Mouse (Mus musculus) frontal cortex, adult 2 months (tissue): ENCODE measurements around the gene Olfr508. TPM values are rescaled to one million over a fixed set of nuclear protein-coding genes. Genes with fewer than 3 reads are reported as not detected.
"Not testable (repeated sequence)": the region's sequence is repeated elsewhere in the genome, so short reads cannot be mapped to it uniquely, and the experiment has no call there.

Experiments
- DNase-seq, 2 experiments: peaks; one replicate each; pipeline ENCODE4 v3.0.0; 2022; ENCODE audit warnings: low spot score in 1 of 2; ENCODE audit errors: extremely low spot score in 1 of 2
- polyA plus RNA-seq: library from polyadenylated mRNA; depleted of rRNA; stranded (reverse); fragments of >200 nt; gene quantifications from 2 replicates; pipeline ENCODE4 v1.2.3, GENCODE M21; 2012; rRNA removed

Gene Olfr508
- polyA plus RNA-seq = not detected in 2 replicates

- DNase-seq = no peak
These were observed at the start of gene Olfr508 for GRCm38 (mm10) chr7:108629694-108630093. TSS of gene Olfr508 (plus strand) at chr7:108629994.

GRCm38 (mm10) chr7:108589797-108590196, 40.0 kb upstream of the Olfr508 start:
- no peak for DNase-seq

- DNase-seq = not testable (repeated sequence)
These were observed 27.9 kb upstream of the Olfr508 start for GRCm38 (mm10) chr7:108601916-108602315.

GRCm38 (mm10) chr7:108610487-108610886, 19.3 kb upstream of the Olfr508 start, which contains the start of gene Olfr506:
TSS of gene Olfr506 (plus strand) at chr7:108610787.
- no peak for DNase-seq

- DNase-seq = no peak
These were observed 15.7 kb upstream of the Olfr508 start for GRCm38 (mm10) chr7:108614110-108614509.

- not testable (repeated sequence) for DNase-seq
These were observed 13.0 kb upstream of the Olfr508 start for GRCm38 (mm10) chr7:108616781-108617180.

- no peak for DNase-seq
These were observed 8.3 kb upstream of the Olfr508 start, which contains the start of gene Olfr507 for GRCm38 (mm10) chr7:108621514-108621913. TSS of gene Olfr507 (plus strand) at chr7:108621814.

- DNase-seq = no peak
These were observed 22.0 kb downstream of the Olfr508 start, which contains the start of gene Olfr509 for GRCm38 (mm10) chr7:108651806-108652205. TSS of gene Olfr509 (minus strand) at chr7:108651906.

GRCm38 (mm10) chr7:108662419-108662818, 32.6 kb downstream of the Olfr508 start:
- DNase-seq = no peak

- no peak for DNase-seq
These were observed 36.3 kb downstream of the Olfr508 start, which contains the start of gene Olfr510 for GRCm38 (mm10) chr7:108666118-108666517. TSS of gene Olfr510 (plus strand) at chr7:108666418.

GRCm38 (mm10) chr7:108671058-108671457, 41.3 kb downstream of the Olfr508 start:
- no peak for DNase-seq

GRCm38 (mm10) chr7:108678886-108679285, 49.1 kb downstream of the Olfr508 start:
- DNase-seq = no peak

Other genes with a start within 250 kb of the Olfr508 start
- not detected in 2 replicates for gene Olfr495, start 236.8 kb upstream of the Olfr508 start, polyA plus RNA-seq
- not detected in 2 replicates for gene Olfr497, start 209.6 kb upstream of the Olfr508 start, polyA plus RNA-seq
- gene Olfr498, start 164.7 kb upstream of the Olfr508 start, polyA plus RNA-seq = not detected in 2 replicates
- 0.13 TPM in 1 of 2 replicates, not detected in the other for gene Olfr502, start 104.9 kb upstream of the Olfr508 start, polyA plus RNA-seq
- not detected in 2 replicates for gene Olfr503, start 85.5 kb upstream of the Olfr508 start, polyA plus RNA-seq
- not detected in 2 replicates for gene Olfr504, start 64.2 kb upstream of the Olfr508 start, polyA plus RNA-seq
- gene Olfr506, start 19.2 kb upstream of the Olfr508 start, polyA plus RNA-seq = not detected in 2 replicates
- not detected in 2 replicates for gene Olfr507, start 8.2 kb upstream of the Olfr508 start, polyA plus RNA-seq
- 0.08 TPM in 1 of 2 replicates, not detected in the other for gene Olfr509, start 21.9 kb downstream of the Olfr508 start, polyA plus RNA-seq
- gene Olfr510, start 36.4 kb downstream of the Olfr508 start, polyA plus RNA-seq = 0.10 TPM in 1 of 2 replicates, not detected in the other
- not detected in 2 replicates for gene Olfr512, start 83.3 kb downstream of the Olfr508 start, polyA plus RNA-seq
- gene Olfr513, start 121.0 kb downstream of the Olfr508 start, polyA plus RNA-seq = not detected in 2 replicates
- gene Olfr514, start 196.0 kb downstream of the Olfr508 start, polyA plus RNA-seq = not detected in 2 replicates
- gene Olfr516, start 220.5 kb downstream of the Olfr508 start, polyA plus RNA-seq = not detected in 2 replicates
- gene Olfr517, start 242.4 kb downstream of the Olfr508 start, polyA plus RNA-seq = not detected in 2 replicates